Mouse (Mus musculus) liver, adult 2 months (tissue): ENCODE data around the gene Elp4. TPM values are rescaled to one million over a fixed set of nuclear protein-coding genes. Genes with fewer than 3 reads are reported as not detected.
A peak's percentile ranks its signal among the peaks of the same experiment; 100 is the strongest.

Experiments
- DNase-seq: peaks from one replicate; pipeline ENCODE4 v3.0.0-alpha.2; 2011; ENCODE audit warnings: low read depth, low spot score; ENCODE audit errors: extremely low read depth
- H3K27ac ChIP-seq: fragments of 200-500 bp; replicated peaks from 2 replicates; pipeline ENCODE4 v1.5.1; 2012; ENCODE audit warnings: low read depth, mild to moderate bottlenecking, control low read depth, inconsistent platforms, low read length; ENCODE audit not compliant: insufficient read depth
- H3K27me3 ChIP-seq: fragments of 200-500 bp; 2 replicates; pipeline ENCODE4 v1.6.1; 2012; ENCODE audit warnings: mild to moderate bottlenecking, moderate library complexity, low read length, inconsistent platforms; ENCODE audit not compliant: control insufficient read depth, insufficient read depth
- H3K36me3 ChIP-seq: fragments of 200-500 bp; 2 replicates; pipeline ENCODE4 v1.6.1; 2012; ENCODE audit warnings: low read length, inconsistent platforms; ENCODE audit not compliant: control insufficient read depth, insufficient read depth
- H3K4me1 ChIP-seq: fragments of 200-500 bp; 2 replicates; pipeline ENCODE4 v1.6.1; 2011; ENCODE audit warnings: low read length; ENCODE audit not compliant: control insufficient read depth, insufficient read depth
- H3K4me3 ChIP-seq: fragments of 200-500 bp; 2 replicates; pipeline ENCODE4 v1.5.1; 2011; ENCODE audit warnings: low read depth, mild to moderate bottlenecking, control low read depth, low read length, moderate library complexity; ENCODE audit not compliant: insufficient read depth
- H3K79me2 ChIP-seq: fragments of 200-500 bp; 2 replicates; pipeline ENCODE4 v1.6.1; 2012; ENCODE audit warnings: inconsistent platforms, mild to moderate bottlenecking, low read length, moderate library complexity; ENCODE audit not compliant: control insufficient read depth, insufficient read depth
- H3K9ac ChIP-seq: fragments of 200-500 bp; 2 replicates; pipeline ENCODE4 v1.6.1; 2012; ENCODE audit warnings: low read depth, mild to moderate bottlenecking, control low read depth, inconsistent platforms, low read length
- CTCF ChIP-seq: fragments of 200-500 bp; IDR thresholded peaks from 2 replicates; pipeline ENCODE4 v1.5.1; 2011; ENCODE audit warnings: low read depth, low read length, control low read depth
- POLR2A ChIP-seq: fragments of 200-500 bp; IDR thresholded peaks from 2 replicates; pipeline ENCODE4 v1.6.1; 2011; ENCODE audit warnings: low read length, control low read depth; ENCODE audit not compliant: insufficient read depth; ENCODE audit errors: extremely low read depth
- WGBS: fragments of 180-500 bp; shearing (Covaris S2); methylation state at CpG from one replicate; pipeline ENCODE4 v1.1.7; 2018; 5-methylcytosine and 5-hydroxymethylcytosine counted together
- polyA plus RNA-seq: library from polyadenylated mRNA; depleted of rRNA; stranded (reverse); fragments of >200 nt; gene quantifications from 2 replicates; pipeline ENCODE4 v1.2.3, GENCODE M21; 2012; rRNA removed
- total RNA-seq: library from RNA; depleted of rRNA; stranded (reverse); fragments of >200 nt; gene quantifications from 2 replicates; pipeline ENCODE4 v1.2.3, GENCODE M21; 2014; rRNA removed

Elp4 gene
- total RNA-seq (13.6 and 16.2 TPM in 2 replicates), polyA plus RNA-seq (7.7 and 10.1 TPM in 2 replicates)

GRCm38 (mm10) chr2:105903896-105904756 lies at the start of gene Elp4, which contains the start of gene Immp1l:
Elp4 (minus strand) TSS chr2:105904564.
Immp1l (plus strand) TSS chr2:105904638.
- Histone ChIP-seq H3K36me3 (no peaks in the 10 kb centered on the region), H3K27me3 (no peaks in the 10 kb centered on the region), H3K4me3 (peak within 1 kb of the TSS; percentile 76), H3K9ac (peak within 1 kb of the TSS; percentile 76), H3K79me2 (peaks cover 5% of the 10 kb centered on the region; the same call in 1 of the 2 replicates), H3K4me1 (no peaks in the 10 kb centered on the region; the same call in 1 of the 2 replicates), H3K27ac (peak within 1 kb of the TSS; percentile 66)
- TF ChIP-seq POLR2A (peak; percentile 55), CTCF (no peak)
- WGBS = under 1% methylated on average over 39 of the region's 39 CpGs
- DNase-seq = peak; percentile 94

- no peaks in the 10 kb centered on the region for H3K36me3 ChIP-seq
- 88% methylated on average over 4 of the region's 4 CpGs for whole genome bisulfite sequencing
- TF ChIP-seq POLR2A = no peak
- no peak for TF ChIP-seq CTCF
- no peak overlapping the region for H3K4me3 ChIP-seq
- H3K9ac ChIP-seq = no peak overlapping the region
- no peak for DNase-seq
- no peak overlapping the region for H3K27ac ChIP-seq
- no peaks in the 10 kb centered on the region for H3K27me3 ChIP-seq
- peaks cover 20% of the 10 kb centered on the region for H3K4me1 ChIP-seq
- no peaks in the 10 kb centered on the region; the same call in 1 of the 2 replicates for H3K79me2 ChIP-seq
Observed at GRCm38 (mm10) chr2:105953862-105954261, 49.5 kb upstream of the Elp4 start.

- Histone ChIP-seq H3K36me3 (no peaks in the 10 kb centered on the region), H3K27ac (no peak overlapping the region), H3K9ac (no peak overlapping the region), H3K4me3 (no peak overlapping the region), H3K27me3 (no peaks in the 10 kb centered on the region), H3K79me2 (no peaks in the 10 kb centered on the region; the same call in 1 of the 2 replicates), H3K4me1 (peaks cover 20% of the 10 kb centered on the region)
- WGBS = 25% methylated on average over 1 of the region's 1 CpGs
- DNase-seq = peak; percentile 87
- TF ChIP-seq POLR2A (no peak), CTCF (no peak)
Observed at GRCm38 (mm10) chr2:105951350-105951940, 47.1 kb upstream of the Elp4 start.

- TF ChIP-seq POLR2A (no peak), CTCF (no peak)
Observed at GRCm38 (mm10) chr2:105950131-105950530, 45.8 kb upstream of the Elp4 start.

GRCm38 (mm10) chr2:105917623-105918346 lies 13.4 kb upstream of the Elp4 start:
- no peaks in the 10 kb centered on the region for H3K36me3 ChIP-seq

More at GRCm38 (mm10) chr2:105950131-105950530, 45.8 kb upstream of the Elp4 start:
- H3K27me3 ChIP-seq = no peaks in the 10 kb centered on the region
- peak; percentile 61 for DNase-seq
- H3K79me2 ChIP-seq = no peaks in the 10 kb centered on the region; the same call in 1 of the 2 replicates
- H3K27ac ChIP-seq = no peak overlapping the region
- H3K4me3 ChIP-seq = no peak overlapping the region
- H3K4me1 ChIP-seq = peaks cover 20% of the 10 kb centered on the region
- no peak overlapping the region for H3K9ac ChIP-seq
- no peaks in the 10 kb centered on the region for H3K36me3 ChIP-seq
- 51% methylated on average over 2 of the region's 2 CpGs for WGBS

More at GRCm38 (mm10) chr2:105917623-105918346, 13.4 kb upstream of the Elp4 start:
- no peaks in the 10 kb centered on the region; the same call in 1 of the 2 replicates for H3K79me2 ChIP-seq
- H3K27ac ChIP-seq = no peak overlapping the region
- no peaks in the 10 kb centered on the region for H3K4me1 ChIP-seq
- H3K4me3 ChIP-seq = no peak overlapping the region
- DNase-seq = no peak
- no peaks in the 10 kb centered on the region for H3K27me3 ChIP-seq
- 94% methylated on average over 5 of the region's 5 CpGs for WGBS
- H3K9ac ChIP-seq = no peak overlapping the region
- no peak for TF ChIP-seq CTCF
- no peak for TF ChIP-seq POLR2A
